Mouse (Mus musculus): ENCODE data around the gene Acd.

Acd gene

GRCm38 (mm10) chr8:105648929-105649328 lies 52.0 kb downstream of the Acd start:
- in situ Hi-C loops (cut with MboI, MseI) = no loop called here
